Mouse (Mus musculus) frontal cortex, postnatal 14 days (tissue): Measurements from ENCODE around the gene Scml4.

Experiments
- DNase-seq, 2 experiments: peaks; one replicate each; pipeline ENCODE4 v3.0.0; 2022; ENCODE audit warnings: low spot score in 2 of 2

Scml4 gene

GRCm38 (mm10) chr10:42951078-42952045, 91.2 kb downstream of the Scml4 start:
- no peak for DNase-seq

DNA sequence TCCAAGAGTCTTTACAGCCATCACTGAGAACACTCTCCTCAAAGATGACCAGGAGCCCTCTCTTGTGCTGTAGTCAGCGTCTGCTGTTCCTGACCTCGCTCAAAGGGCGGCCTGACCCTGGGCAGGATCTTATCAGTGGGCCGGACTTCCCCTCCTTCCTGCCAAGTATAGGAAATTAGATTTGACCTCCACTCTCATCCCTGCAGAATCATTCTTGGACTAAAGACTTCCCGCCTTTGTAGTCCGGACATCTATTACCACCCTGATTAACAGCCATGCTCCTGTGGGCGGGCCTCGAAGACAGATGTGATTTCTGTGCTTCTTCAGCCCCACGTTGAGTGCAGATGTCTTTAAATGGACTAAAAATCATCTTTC, 91.9 kb downstream of the Scml4 start:
- DNase-seq: no peak

- no peak for DNase-seq
These were observed 93.4 kb downstream of the Scml4 start for GRCm38 (mm10) chr10:42953601-42954000.

DNA sequence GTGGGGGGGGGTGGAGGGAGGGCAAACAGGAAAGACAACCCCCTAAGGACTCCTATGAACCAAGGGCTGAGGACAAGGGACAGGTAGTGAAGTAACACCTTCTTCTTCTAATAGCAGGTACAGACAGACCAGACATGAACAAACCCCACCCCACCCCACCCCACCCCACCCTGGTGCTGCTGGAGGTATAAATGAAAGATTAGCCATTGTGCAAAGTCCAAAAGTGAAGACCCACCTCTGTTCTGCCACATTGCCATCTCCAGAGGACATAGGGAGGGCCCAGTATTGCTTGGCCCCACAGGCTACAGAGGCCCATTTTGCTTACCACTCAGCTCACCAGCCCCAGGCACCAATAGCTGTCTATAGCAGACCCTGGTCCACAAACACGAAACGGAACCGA, 95.0 kb downstream of the Scml4 start:
- no peak for DNase-seq

GRCm38 (mm10) chr10:42957881-42958651, 97.9 kb downstream of the Scml4 start:
- peak in 1 of 2 experiments; percentile 67 for DNase-seq

DNA sequence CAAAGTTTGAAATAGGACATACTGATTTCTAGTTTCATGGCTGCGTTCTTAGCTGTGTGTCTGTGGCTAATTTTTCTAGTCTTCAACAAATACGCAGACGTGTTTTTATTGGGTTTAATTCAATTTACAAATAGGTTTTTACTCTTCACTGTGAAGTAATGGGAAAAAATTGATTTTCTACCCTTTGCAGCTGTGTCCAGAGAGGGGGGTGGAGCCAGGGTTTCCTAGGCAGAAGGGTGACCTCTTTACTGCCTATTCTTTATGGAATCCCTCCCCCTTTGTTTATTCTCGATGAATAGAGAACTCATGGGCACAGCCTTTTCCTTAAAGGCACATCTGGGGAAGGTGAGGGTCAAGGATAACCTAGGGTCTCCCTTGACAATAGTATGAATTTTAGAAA, 98.5 kb downstream of the Scml4 start:
- no peak for DNase-seq

GRCm38 (mm10) chr10:42961771-42962170, 101.6 kb downstream of the Scml4 start:
- DNase-seq: no peak

GRCm38 (mm10) chr10:42962181-42962601, 102.0 kb downstream of the Scml4 start:
- DNase-seq: no peak

DNA sequence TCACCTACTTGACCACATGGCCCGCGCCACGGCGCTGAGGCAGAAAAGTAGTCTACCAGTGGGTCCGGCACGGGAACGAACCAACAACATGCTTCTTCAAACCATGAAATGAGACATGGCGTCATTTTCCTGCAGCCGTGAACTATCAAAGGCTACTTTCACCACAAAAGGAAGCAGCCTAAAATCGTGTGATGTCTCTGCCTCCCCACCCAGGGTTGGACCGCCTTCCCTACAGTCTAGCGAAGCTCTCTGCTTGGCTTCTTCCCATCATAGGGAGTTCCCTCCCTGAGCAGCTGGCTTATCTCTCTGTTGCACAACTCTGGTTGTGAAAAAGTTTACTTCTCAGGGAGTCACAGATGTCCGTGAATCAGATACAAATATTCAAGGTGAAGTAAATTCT, 102.5 kb downstream of the Scml4 start:
- no peak for DNase-seq

GRCm38 (mm10) chr10:42963061-42963460, 102.9 kb downstream of the Scml4 start:
- DNase-seq: no peak

- DNase-seq: no peak
These were observed 108.2 kb downstream of the Scml4 start for GRCm38 (mm10) chr10:42968332-42968731.

DNA sequence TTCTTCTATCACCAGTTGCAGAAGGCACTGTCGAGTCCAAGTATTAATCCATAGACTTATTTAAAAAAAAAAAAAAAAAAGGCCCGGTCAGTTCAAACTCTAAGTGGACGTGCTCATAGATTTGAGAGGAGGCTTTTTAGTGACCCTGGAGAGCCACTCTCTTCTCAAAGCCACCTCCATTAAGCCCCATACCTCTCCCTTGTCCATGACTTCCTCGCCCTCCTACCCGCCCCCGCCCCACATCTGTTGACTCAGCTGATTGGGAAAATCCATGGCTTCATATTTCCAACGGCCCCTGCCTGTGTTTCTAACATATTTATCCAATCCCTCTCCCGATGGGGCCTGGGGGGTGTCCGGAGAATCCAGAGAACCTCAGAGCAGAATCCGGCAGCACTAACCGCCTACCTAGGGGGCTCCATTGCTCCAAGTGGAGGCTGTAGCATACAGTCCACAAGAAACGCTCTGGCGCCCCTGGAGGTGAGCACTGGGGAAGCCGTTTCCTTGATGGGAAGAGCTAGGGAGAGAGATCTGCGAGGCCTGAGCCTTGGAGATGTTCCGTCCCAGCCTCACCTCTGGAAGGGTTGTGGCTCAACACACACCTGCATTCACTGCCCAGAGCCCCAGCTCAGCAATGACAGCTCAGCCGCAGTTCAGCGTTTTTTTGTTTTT, 112.5 kb downstream of the Scml4 start:
- peak; percentile 39 to 64 for DNase-seq

DNA sequence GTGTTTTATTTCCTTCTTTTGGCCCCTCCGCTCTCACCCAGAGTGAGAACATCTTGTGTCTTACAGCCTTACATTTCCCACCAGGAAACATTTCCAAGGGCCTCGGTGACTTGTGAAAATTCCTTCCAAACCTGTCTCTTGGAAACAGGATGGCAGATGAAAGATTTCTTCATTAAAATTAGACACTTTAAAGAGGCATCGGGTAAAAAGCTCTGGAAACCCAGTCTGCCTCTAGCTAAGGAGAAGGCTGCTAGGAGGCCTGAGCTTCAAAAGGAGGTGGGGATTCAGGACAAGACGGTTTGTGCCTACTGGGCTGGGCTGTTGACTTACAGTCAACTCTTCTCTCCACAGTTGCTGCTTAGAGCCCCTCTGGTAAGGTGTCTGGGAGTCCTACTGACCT, 113.4 kb downstream of the Scml4 start:
- DNase-seq: no peak

- no peak for DNase-seq
These were observed 116.4 kb downstream of the Scml4 start for GRCm38 (mm10) chr10:42976577-42976976.

- no peak for DNase-seq
These were observed 118.2 kb downstream of the Scml4 start for GRCm38 (mm10) chr10:42978346-42978745.

- DNase-seq: no peak
These were observed 121.0 kb downstream of the Scml4 start for GRCm38 (mm10) chr10:42980999-42981757.

DNA sequence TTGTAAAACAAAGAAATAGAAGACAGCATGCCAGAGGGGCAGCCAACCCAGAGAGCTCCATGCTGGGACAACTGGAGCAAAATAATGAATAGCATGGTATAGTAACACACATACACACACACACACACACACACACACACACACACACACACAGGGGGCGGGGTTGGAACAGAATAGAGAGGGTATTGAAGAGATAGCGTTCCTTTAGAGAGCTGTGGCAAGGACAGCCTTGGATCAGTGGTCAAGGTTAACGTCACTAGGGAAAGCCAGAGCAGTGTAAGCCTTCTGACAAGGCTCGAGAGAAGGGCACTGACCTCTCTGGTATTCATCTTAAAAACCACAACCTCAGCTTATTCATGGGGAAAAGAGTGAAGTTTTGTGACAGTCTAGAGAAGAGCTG, 124.7 kb downstream of the Scml4 start:
- no peak for DNase-seq

- no peak for DNase-seq
These were observed 127.5 kb downstream of the Scml4 start for GRCm38 (mm10) chr10:42987594-42988052.

GRCm38 (mm10) chr10:42988627-42989026, 128.5 kb downstream of the Scml4 start:
- DNase-seq: no peak

GRCm38 (mm10) chr10:42989910-42990309, 129.7 kb downstream of the Scml4 start:
- DNase-seq: no peak

DNA sequence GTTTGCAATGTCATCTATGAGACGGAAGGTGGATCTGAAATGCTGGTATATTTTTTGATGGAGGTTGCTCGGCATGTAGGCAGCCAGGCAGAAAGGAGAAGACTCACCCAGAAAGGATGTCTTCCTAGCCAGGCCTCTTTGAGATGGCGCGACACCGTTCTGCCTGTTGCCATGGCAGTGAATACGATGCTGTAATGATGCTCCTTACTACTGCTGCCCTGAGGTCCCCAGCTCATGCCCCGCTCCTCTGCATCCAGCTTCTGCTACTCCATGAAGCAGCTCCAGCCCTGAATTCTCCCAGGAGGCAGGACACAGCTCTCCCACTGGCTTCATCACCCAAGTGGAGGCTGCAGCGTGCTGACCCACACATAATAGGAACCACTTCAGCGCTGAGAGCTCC, 130.8 kb downstream of the Scml4 start:
- no peak for DNase-seq
